Mouse (Mus musculus) kidney, postnatal 14 days (tissue): Measurements from ENCODE around the gene Fpr-rs7.

Experiments used
- DNase-seq: peaks from one replicate; pipeline ENCODE4 v3.0.0; 2022; ENCODE audit warnings: mixed read lengths

Gene Fpr-rs7

DNA sequence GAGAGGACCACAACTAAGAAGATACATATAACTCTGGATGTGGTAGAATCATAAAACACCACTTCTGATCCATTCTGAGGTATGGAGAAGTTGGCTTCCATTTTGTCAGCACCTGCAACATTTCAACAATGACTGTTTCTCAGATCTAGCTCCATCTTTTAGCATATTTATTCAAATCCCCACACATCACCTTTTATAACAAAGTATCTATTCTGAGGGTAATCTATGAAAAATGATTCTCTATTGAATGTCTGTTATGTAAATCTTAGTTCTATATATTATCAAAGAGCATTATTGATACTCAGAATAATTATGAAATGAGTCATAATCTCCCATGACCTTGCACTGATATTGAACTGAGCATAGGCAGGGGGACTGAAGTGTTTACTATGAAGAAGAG is at the start of gene Fpr-rs7:
Fpr-rs7 (minus strand) TSS at position 101 of the 400 bp plus-strand sequence.
- no peak for DNase-seq

DNA sequence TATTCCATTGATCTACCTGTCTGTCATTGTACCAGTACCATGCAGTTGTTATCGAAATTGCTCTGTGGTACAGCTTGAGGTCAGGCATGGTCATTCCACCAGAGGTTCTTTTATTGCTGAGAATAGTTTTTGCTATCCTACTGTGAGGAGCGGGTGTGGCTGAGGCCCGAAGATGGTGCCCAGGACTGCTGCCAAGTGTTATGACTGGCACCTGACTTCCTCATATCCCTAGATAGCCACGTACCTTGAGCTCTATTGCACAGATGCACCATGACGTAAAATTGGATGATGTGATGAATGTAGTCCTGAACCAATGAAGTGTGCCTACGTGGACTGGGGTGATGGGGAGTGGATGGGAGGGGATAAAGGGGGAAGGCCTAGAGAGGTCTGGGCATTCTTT is 39.9 kb downstream of the Fpr-rs7 start:
- DNase-seq: no peak

DNA sequence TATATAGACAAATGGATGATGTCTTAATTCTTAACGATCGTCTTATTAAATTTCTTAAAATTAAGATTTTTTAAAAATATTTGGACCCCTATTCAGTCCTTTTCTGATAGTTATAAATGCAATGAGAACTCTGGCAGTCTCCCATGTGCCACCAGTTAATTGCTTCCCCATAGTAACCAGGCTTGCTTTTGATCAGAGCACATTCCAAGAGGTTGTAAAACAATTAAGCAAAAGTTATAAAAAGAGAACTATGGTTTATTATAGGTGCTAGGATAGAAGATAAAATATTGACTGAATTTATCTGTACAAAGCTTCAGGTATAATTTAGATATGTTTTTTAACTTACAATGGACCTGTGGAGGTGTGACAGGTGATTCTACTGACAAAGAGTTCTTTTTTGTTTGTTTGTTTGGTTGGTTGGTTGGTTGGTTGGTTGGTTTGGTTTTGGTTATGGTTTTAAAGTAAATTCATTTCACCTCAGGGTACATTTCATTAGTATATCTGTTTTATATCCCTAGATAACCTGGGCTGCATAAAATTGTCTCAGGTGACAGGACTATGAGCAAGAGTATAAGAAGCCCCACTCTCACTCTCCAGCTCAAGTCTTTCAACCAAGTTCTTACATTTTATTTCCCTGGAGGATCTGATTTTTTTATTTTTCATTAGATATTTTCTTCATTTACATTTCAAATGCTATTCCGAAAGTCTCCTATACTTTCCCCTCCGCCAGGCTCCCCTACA is 42.2 kb downstream of the Fpr-rs7 start:
- no peak for DNase-seq
